Mouse (Mus musculus) embryo, embryonic 11 days (tissue): Measurements from ENCODE around the gene Mief2.
A peak's percentile ranks its signal among the peaks of the same experiment; 100 is the strongest.

Source experiments
- DNase-seq: peaks from one replicate; pipeline ENCODE4 v3.0.0-alpha.2; 2015

The Mief2 gene

GRCm38 (mm10) chr11:60728260-60728761, at the start of gene Mief2:
TSS of gene Mief2 (plus strand) at chr11:60728398.
- peak; percentile 97 for DNase-seq

- no peak for DNase-seq
Observed at GRCm38 (mm10) chr11:60696165-60696564, 32.0 kb upstream of the Mief2 start.

GRCm38 (mm10) chr11:60697561-60697960, 30.6 kb upstream of the Mief2 start:
- peak; percentile 54 for DNase-seq

- peak; percentile 89 for DNase-seq
Observed at GRCm38 (mm10) chr11:60698806-60699523, 29.2 kb upstream of the Mief2 start.

- peak; percentile 97 for DNase-seq
Observed at GRCm38 (mm10) chr11:60699524-60700075, 28.6 kb upstream of the Mief2 start, which contains the start of gene Llgl1. TSS of gene Llgl1 (plus strand) at chr11:60699723.

GRCm38 (mm10) chr11:60700320-60701185, 27.6 kb upstream of the Mief2 start:
- DNase-seq: peak; percentile 24

- DNase-seq: no peak
Observed at GRCm38 (mm10) chr11:60701611-60702010, 26.6 kb upstream of the Mief2 start.

GRCm38 (mm10) chr11:60703131-60703530, 25.1 kb upstream of the Mief2 start:
- DNase-seq: peak; percentile 86

GRCm38 (mm10) chr11:60704023-60704880, 23.9 kb upstream of the Mief2 start:
- DNase-seq: no peak

- no peak for DNase-seq
Observed at GRCm38 (mm10) chr11:60705255-60705654, 22.9 kb upstream of the Mief2 start.

- no peak for DNase-seq
Observed at GRCm38 (mm10) chr11:60706076-60706475, 22.1 kb upstream of the Mief2 start.

- no peak for DNase-seq
Observed at GRCm38 (mm10) chr11:60706696-60707480, 21.3 kb upstream of the Mief2 start.

- no peak for DNase-seq
Observed at GRCm38 (mm10) chr11:60707672-60708071, 20.5 kb upstream of the Mief2 start.

- DNase-seq: no peak
Observed at GRCm38 (mm10) chr11:60708631-60709030, 19.6 kb upstream of the Mief2 start.

GRCm38 (mm10) chr11:60709481-60710465, 18.4 kb upstream of the Mief2 start:
- no peak for DNase-seq

GRCm38 (mm10) chr11:60711218-60711617, 17.0 kb upstream of the Mief2 start:
- DNase-seq: no peak

GRCm38 (mm10) chr11:60712040-60712439, 16.2 kb upstream of the Mief2 start:
- DNase-seq: no peak

GRCm38 (mm10) chr11:60712639-60713255, 15.5 kb upstream of the Mief2 start:
- no peak for DNase-seq

- no peak for DNase-seq
Observed at GRCm38 (mm10) chr11:60715833-60716232, 12.4 kb upstream of the Mief2 start.

GRCm38 (mm10) chr11:60719263-60719662, 8.9 kb upstream of the Mief2 start:
- DNase-seq: no peak
